Mouse (Mus musculus): ENCODE results near the gene Fam205c.

Fam205c gene

GRCm38 (mm10) chr4:42874134-42874533 is at the start of gene Fam205c:
TSS of gene Fam205c (minus strand) at chr4:42874234.
- in situ Hi-C loops (cut with MboI), result no loop called here

- in situ Hi-C loops (cut with MboI), result no loop called here
Observed at GRCm38 (mm10) chr4:42922461-42922860, 48.4 kb upstream of the Fam205c start.

- in situ Hi-C loops (cut with MboI), result no loop called here
Observed at GRCm38 (mm10) chr4:42922056-42922455, 48.0 kb upstream of the Fam205c start.

- in situ Hi-C loops (cut with MboI), result no loop called here
Observed at GRCm38 (mm10) chr4:42921536-42921935, 47.5 kb upstream of the Fam205c start.

- in situ Hi-C loops (cut with MboI), result no loop called here
Observed at GRCm38 (mm10) chr4:42920726-42921125, 46.7 kb upstream of the Fam205c start.

GRCm38 (mm10) chr4:42917402-42917774 is 43.4 kb upstream of the Fam205c start:
- in situ Hi-C loops (cut with MboI), result no loop called here

GRCm38 (mm10) chr4:42916617-42917401 is 42.8 kb upstream of the Fam205c start, which contains the start of gene Phf24:
TSS of gene Phf24 (plus strand) at chr4:42916660.
- in situ Hi-C loops (cut with MboI), result no loop called here

- in situ Hi-C loops (cut with MboI), result no loop called here
Observed at GRCm38 (mm10) chr4:42915966-42916365, 41.9 kb upstream of the Fam205c start.

GRCm38 (mm10) chr4:42915311-42915710 is 41.3 kb upstream of the Fam205c start:
- in situ Hi-C loops (cut with MboI), result no loop called here

- in situ Hi-C loops (cut with MboI), result no loop called here
Observed at GRCm38 (mm10) chr4:42913391-42913790, 39.4 kb upstream of the Fam205c start.

- in situ Hi-C loops (cut with MboI), result no loop called here
Observed at GRCm38 (mm10) chr4:42904966-42905365, 30.9 kb upstream of the Fam205c start.

- in situ Hi-C loops (cut with MboI), result no loop called here
Observed at GRCm38 (mm10) chr4:42904523-42904922, 30.5 kb upstream of the Fam205c start.

GRCm38 (mm10) chr4:42903942-42904341 is 29.9 kb upstream of the Fam205c start:
- in situ Hi-C loops (cut with MboI), result no loop called here

- in situ Hi-C loops (cut with MboI), result no loop called here
Observed at GRCm38 (mm10) chr4:42902730-42903129, 28.7 kb upstream of the Fam205c start.

- in situ Hi-C loops (cut with MboI), result no loop called here
Observed at GRCm38 (mm10) chr4:42902174-42902573, 28.1 kb upstream of the Fam205c start.

- in situ Hi-C loops (cut with MboI), result no loop called here
Observed at GRCm38 (mm10) chr4:42900878-42901277, 26.8 kb upstream of the Fam205c start.

- in situ Hi-C loops (cut with MboI), result no loop called here
Observed at GRCm38 (mm10) chr4:42898914-42899313, 24.9 kb upstream of the Fam205c start.

- in situ Hi-C loops (cut with MboI), result no loop called here
Observed at GRCm38 (mm10) chr4:42895118-42895517, 21.1 kb upstream of the Fam205c start.

GRCm38 (mm10) chr4:42891176-42891575 is 17.1 kb upstream of the Fam205c start:
- in situ Hi-C loops (cut with MboI), result no loop called here

GRCm38 (mm10) chr4:42888806-42889205 is 14.8 kb upstream of the Fam205c start:
- in situ Hi-C loops (cut with MboI), result no loop called here

GRCm38 (mm10) chr4:42886926-42887325 is 12.9 kb upstream of the Fam205c start:
- in situ Hi-C loops (cut with MboI), result no loop called here

- in situ Hi-C loops (cut with MboI), result no loop called here
Observed at GRCm38 (mm10) chr4:42880677-42880948, 6.6 kb upstream of the Fam205c start.

- in situ Hi-C loops (cut with MboI), result no loop called here
Observed at GRCm38 (mm10) chr4:42879829-42880676, 6.0 kb upstream of the Fam205c start.
